13 mouse cellular contexts compared by ENCODE assay signal in genomic region chr11:44976254-44976802, GRCm38 (mm10).
DNase-seq lines count a peak whose midpoint lies in the region; ATAC-seq and TF ChIP-seq lines count a peak whose summit lies in the region.
"Had no signal": no experiment of that assay in that cellular context is flagged by ENCODE, and none has a peak within 500 bp of the region (broad histone marks: within the 10 kb centered on the region; RNA-seq: fewer than 3 reads in every experiment).

No protein-coding gene starts in this region.

- ATAC-seq in hindbrain, embryonic 12.5 days (ENCODE audit: low FRiP score) = no peak
- no peak for ATAC-seq in neural tube, embryonic 13.5 days (ENCODE audit: low read depth)

- peaks cover 39% of the 10 kb centered on the region for H3K4me1 ChIP-seq in hindbrain, embryonic 12.5 days
- H3K4me1 ChIP-seq in neural tube, embryonic 13.5 days (replicated peaks) = peaks cover 61% of the 10 kb centered on the region
- no peaks in the 10 kb centered on the region for H3K4me1 ChIP-seq in kidney, adult 2 months (ENCODE audit: control insufficient read depth, insufficient read depth, low read length)

- no peak overlapping the region for H3K9ac ChIP-seq in hindbrain, embryonic 12.5 days
- no peak overlapping the region for H3K9ac ChIP-seq in neural tube, embryonic 13.5 days

- no peak for TF ChIP-seq CTCF in brain, embryonic 14.5 days (IDR thresholded peaks at IDR 0.05; ENCODE audit: borderline replicate concordance, extremely low read depth, insufficient read depth, insufficient read length)
- TF ChIP-seq CTCF in kidney, adult 2 months (conservative IDR thresholded peaks at IDR 0.05; ENCODE audit: insufficient read depth, insufficient read length, low read depth, low read length) = no peak

- peak; percentile 10 for DNase-seq in heart, postnatal 4 days
- no peak for DNase-seq in heart, postnatal 25 days (ENCODE audit: low spot score)
- DNase-seq in brain, embryonic 14.5 days (ENCODE audit: low read depth) = peak; percentile 59
- DNase-seq in kidney, adult 2 months = no peak
- DNase-seq in kidney, adult 9 months = no peak
- DNase-seq in left cerebral cortex, postnatal 10 days (ENCODE audit: extremely low spot score in 1 of 2, low spot score in 2 of 2) = no peak
- DNase-seq: adrenal gland, postnatal 36 days; cerebellum, adult 9-10 months; kidney, adult 18-20 months; right cerebral cortex, postnatal 4 days had no signal

- H3K9me3 ChIP-seq in hindbrain, embryonic 12.5 days (replicated peaks) = no peaks in the 10 kb centered on the region
- H3K9me3 ChIP-seq in neural tube, embryonic 13.5 days = no peaks in the 10 kb centered on the region

- H3K27me3 ChIP-seq in hindbrain, embryonic 12.5 days = no peaks in the 10 kb centered on the region
- H3K27me3 ChIP-seq in neural tube, embryonic 13.5 days = no peaks in the 10 kb centered on the region
- H3K27me3 ChIP-seq in kidney, adult 2 months (replicated peaks; ENCODE audit: control insufficient read depth, insufficient read depth, low read length) = no peaks in the 10 kb centered on the region

- no peak overlapping the region for H3K4me2 ChIP-seq in hindbrain, embryonic 12.5 days (replicated peaks)
- H3K4me2 ChIP-seq in neural tube, embryonic 13.5 days = no peak overlapping the region

- TF ChIP-seq POLR2A in brain, embryonic 14.5 days (IDR thresholded peaks at IDR 0.05; ENCODE audit: borderline replicate concordance, extremely low read depth, insufficient read depth, insufficient read length, poor library complexity, severe bottlenecking) = no peak
- no peak for TF ChIP-seq POLR2A in kidney, adult 2 months (IDR thresholded peaks at IDR 0.05; ENCODE audit: low read depth, low read length)

- peak overlapping the region; percentile 58 for H3K27ac ChIP-seq in hindbrain, embryonic 12.5 days
- H3K27ac ChIP-seq in neural tube, embryonic 13.5 days (replicated peaks) = peak overlapping the region; percentile 71
- no peak overlapping the region for H3K27ac ChIP-seq in kidney, adult 2 months (ENCODE audit: insufficient read depth, low read depth, low read length)

- intact Hi-C loops in heart, postnatal 25 days (cut with DNase I) = loop anchor here (10.0 kb wide), 1 partner anchor 232 kb away; no protein-coding TSS in a partner anchor
- intact Hi-C loops in left cerebral cortex, postnatal 10 days (cut with DNase I) = no loop called here

- 73% methylated on average over 5 of the region's 5 CpGs for WGBS in hindbrain, embryonic 12.5 days
- 68% methylated on average over 5 of the region's 5 CpGs for WGBS in neural tube, embryonic 13.5 days
- WGBS in kidney, adult 2 months = 90% methylated on average over 5 of the region's 5 CpGs

- H3K36me3 ChIP-seq in hindbrain, embryonic 12.5 days = no peaks in the 10 kb centered on the region
- no peaks in the 10 kb centered on the region for H3K36me3 ChIP-seq in neural tube, embryonic 13.5 days
- H3K36me3 ChIP-seq in kidney, adult 2 months (ENCODE audit: control insufficient read depth, insufficient read depth, low read length) = no peaks in the 10 kb centered on the region

- no peak overlapping the region for H3K4me3 ChIP-seq in hindbrain, embryonic 12.5 days
- no peak overlapping the region for H3K4me3 ChIP-seq in neural tube, embryonic 13.5 days
- H3K4me3 ChIP-seq in kidney, adult 2 months (ENCODE audit: insufficient read depth, low read depth, low read length) = no peak overlapping the region
- H3K4me3 ChIP-seq: layer of hippocampus, adult 2 months had no signal

Comparison
In these comparisons a context has a peak if more than half of its experiments do, and no peak if none do; other contexts are left out.
1. DNase-seq: peak in heart, postnatal 4 days (single experiment) and brain, embryonic 14.5 days (single experiment); none in heart, postnatal 25 days (single experiment), kidney, adult 2 months (single experiment), kidney, adult 9 months (single experiment) and left cerebral cortex, postnatal 10 days (0 of 2).